Mouse (Mus musculus): ENCODE data around the gene Htr3b.

The Htr3b gene

DNA sequence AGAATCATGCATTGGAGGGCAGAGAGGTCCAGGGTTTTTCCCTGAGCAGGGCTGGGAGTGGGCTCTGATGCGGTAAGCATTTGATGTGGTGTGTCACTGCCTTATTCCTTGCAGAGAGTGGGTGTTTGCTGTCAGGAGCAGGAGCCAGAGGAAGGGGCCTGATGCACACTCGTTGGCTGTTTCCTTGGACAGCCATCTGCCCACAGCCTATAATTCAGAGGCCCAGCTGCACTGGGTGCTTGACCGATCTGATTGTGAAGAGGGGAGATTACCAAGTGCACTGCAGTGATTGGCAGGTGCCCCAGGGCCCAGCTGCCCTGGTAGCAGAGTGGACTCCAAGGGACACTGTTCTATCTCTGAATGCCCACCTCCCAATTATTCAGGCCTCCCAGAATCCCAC lies 36.0 kb downstream of the Htr3b start:
- DNase-seq (ENCODE audit: low read depth in 2 of 2, low spot score in 2 of 2) = no peak

GRCm38 (mm10) chr9:48916011-48916788 lies 48.6 kb downstream of the Htr3b start:
- DNase-seq (ENCODE audit: low read depth in 2 of 2, low spot score in 2 of 2) = no peak

GRCm38 (mm10) chr9:48910885-48911537 lies 53.8 kb downstream of the Htr3b start, which contains the start of gene Htr3a:
Gene Htr3a (minus strand): TSS chr9:48911099.
- no peak for DNase-seq (ENCODE audit: low read depth in 2 of 2, low spot score in 2 of 2)

GRCm38 (mm10) chr9:48904421-48904820 lies 60.4 kb downstream of the Htr3b start:
- DNase-seq (ENCODE audit: low read depth in 2 of 2, low spot score in 2 of 2) = no peak

DNA sequence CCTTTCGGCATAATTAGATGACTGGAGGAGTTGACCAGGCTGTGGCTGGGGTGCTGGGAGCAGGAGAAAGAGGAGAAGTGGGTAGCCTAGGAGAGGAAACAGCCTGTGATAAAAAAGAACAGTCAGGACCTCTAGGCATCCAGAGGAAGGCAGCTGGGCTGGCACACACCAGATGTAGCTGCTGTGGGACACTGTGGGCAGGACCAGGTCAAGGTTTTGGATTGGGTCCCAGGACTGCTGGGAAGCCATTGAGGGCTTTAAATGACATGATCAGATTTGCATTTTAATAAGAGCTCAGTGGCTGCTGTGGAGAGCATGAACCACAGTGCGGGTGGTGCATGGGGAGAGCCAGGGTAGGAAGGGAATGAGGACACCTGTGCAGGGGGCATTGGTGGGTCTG lies 61.0 kb downstream of the Htr3b start:
- no peak for DNase-seq (ENCODE audit: low read depth in 2 of 2, low spot score in 2 of 2)

DNA sequence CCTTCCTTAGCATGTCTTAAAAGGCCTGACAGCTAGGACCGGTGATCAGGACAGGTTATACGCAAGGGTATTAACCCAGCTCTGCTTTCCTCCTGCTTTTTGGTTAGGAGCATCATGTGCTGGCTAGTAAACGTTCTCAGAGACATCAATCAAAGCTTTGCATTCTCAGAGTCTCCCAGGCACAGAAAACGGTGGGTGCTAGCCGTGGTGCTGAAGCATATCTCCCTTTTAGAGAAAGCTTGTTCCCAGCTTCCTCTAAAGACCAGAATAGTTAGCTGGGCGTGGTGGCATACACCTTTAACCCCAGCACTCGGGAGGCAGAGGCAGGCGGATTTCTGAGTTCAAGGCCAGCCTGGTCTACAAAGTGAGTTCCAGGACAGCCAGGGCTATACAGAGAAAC lies 66.2 kb downstream of the Htr3b start:
- no peak for DNase-seq (ENCODE audit: low read depth in 2 of 2, low spot score in 2 of 2)

GRCm38 (mm10) chr9:48895819-48896536 lies 68.8 kb downstream of the Htr3b start:
- DNase-seq (ENCODE audit: low read depth in 2 of 2, low spot score in 2 of 2) = no peak

DNA sequence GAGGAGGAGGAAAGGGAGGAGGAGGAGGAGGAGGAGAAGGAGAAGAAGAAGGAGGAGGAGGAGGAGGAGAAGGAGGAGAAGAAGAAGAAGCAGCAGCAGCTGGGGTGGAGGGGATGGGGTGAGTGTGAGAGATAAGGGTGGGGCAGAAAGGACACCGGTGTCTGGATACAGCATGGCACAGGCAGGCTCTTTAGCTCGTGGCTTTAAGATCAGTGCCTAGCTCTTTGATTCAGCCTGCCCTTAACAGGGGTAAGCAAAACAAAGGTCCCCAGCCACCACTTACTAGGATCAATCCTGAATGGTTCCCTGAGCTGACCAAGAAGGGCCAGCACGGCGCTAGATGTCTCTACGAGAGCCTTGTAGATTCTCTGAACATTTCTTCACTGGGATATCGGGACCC lies 70.0 kb downstream of the Htr3b start:
- no peak for DNase-seq (ENCODE audit: low read depth in 2 of 2, low spot score in 2 of 2)

GRCm38 (mm10) chr9:48893986-48894385 lies 70.8 kb downstream of the Htr3b start:
- peak; percentile 32 to 47 for DNase-seq (ENCODE audit: low read depth in 2 of 2, low spot score in 2 of 2)

DNA sequence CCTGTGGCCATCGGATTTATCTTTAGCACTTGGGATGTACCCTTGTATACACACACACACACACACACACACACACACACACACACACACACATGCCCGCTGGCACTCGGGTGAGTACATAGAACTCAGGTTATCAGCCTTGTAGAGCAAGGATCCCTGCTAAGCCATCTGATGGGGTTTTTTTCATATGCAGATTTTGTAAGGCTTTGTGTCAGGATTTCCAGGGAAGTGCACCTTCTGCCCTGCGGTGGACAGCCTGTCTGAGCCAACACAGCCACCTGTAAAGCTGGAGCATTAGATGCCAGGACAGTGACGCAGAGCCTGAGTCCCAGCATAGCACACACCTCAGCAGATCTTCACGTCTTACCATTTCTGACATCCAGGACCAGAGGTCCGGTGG lies 75.7 kb downstream of the Htr3b start:
- no peak for DNase-seq (ENCODE audit: low read depth in 2 of 2, low spot score in 2 of 2)

Data from CD8-positive naive resting alpha-beta T cell, adult 2 months (primary cell).